Mouse (Mus musculus) retina, adult 2 months (tissue): ENCODE data around the gene Fbxo5.

Experiments used
- DNase-seq: peaks from one replicate; pipeline ENCODE4 v3.0.0-alpha.2; 2012; ENCODE audit warnings: low read depth, low spot score

Gene Fbxo5

GRCm38 (mm10) chr10:5805243-5805730 is at the start of gene Fbxo5:
Fbxo5 (minus strand) TSS chr10:5805600.
- DNase-seq, result peak; percentile 95

- DNase-seq, result no peak
Observed at GRCm38 (mm10) chr10:5853290-5853868, 48.0 kb upstream of the Fbxo5 start.

GRCm38 (mm10) chr10:5846939-5847338 is 41.5 kb upstream of the Fbxo5 start:
- no peak for DNase-seq

- no peak for DNase-seq
Observed at GRCm38 (mm10) chr10:5841369-5841768, 36.0 kb upstream of the Fbxo5 start.

- DNase-seq, result no peak
Observed at GRCm38 (mm10) chr10:5826336-5827025, 21.1 kb upstream of the Fbxo5 start.

GRCm38 (mm10) chr10:5824779-5825178 is 19.4 kb upstream of the Fbxo5 start:
- DNase-seq, result no peak

- peak; percentile 92 for DNase-seq
Observed at GRCm38 (mm10) chr10:5823740-5824491, 18.5 kb upstream of the Fbxo5 start, which contains the start of gene Mtrf1l. Mtrf1l (minus strand) TSS chr10:5823910.

GRCm38 (mm10) chr10:5823291-5823739 is 17.9 kb upstream of the Fbxo5 start:
- no peak for DNase-seq

- no peak for DNase-seq
Observed at GRCm38 (mm10) chr10:5818772-5819171, 13.4 kb upstream of the Fbxo5 start.

GRCm38 (mm10) chr10:5815968-5816367 is 10.6 kb upstream of the Fbxo5 start:
- DNase-seq, result no peak

GRCm38 (mm10) chr10:5813724-5814123 is 8.3 kb upstream of the Fbxo5 start:
- DNase-seq, result no peak

- no peak for DNase-seq
Observed at GRCm38 (mm10) chr10:5807683-5808082, 2.3 kb upstream of the Fbxo5 start.

- DNase-seq, result no peak
Observed at GRCm38 (mm10) chr10:5806996-5807395, 1.6 kb upstream of the Fbxo5 start.

- no peak for DNase-seq
Observed at GRCm38 (mm10) chr10:5806416-5806815, 1.0 kb upstream of the Fbxo5 start.

- DNase-seq, result peak; percentile 92
Observed at GRCm38 (mm10) chr10:5805731-5806307, 419 bp upstream of the Fbxo5 start.

GRCm38 (mm10) chr10:5804691-5805156 is 676 bp downstream of the Fbxo5 start:
- DNase-seq, result no peak

- DNase-seq, result no peak
Observed at GRCm38 (mm10) chr10:5803739-5804138, 1.7 kb downstream of the Fbxo5 start.

- DNase-seq, result no peak
Observed at GRCm38 (mm10) chr10:5802866-5803265, 2.5 kb downstream of the Fbxo5 start.

GRCm38 (mm10) chr10:5800490-5800889 is 4.9 kb downstream of the Fbxo5 start:
- DNase-seq, result no peak

GRCm38 (mm10) chr10:5798069-5798468 is 7.3 kb downstream of the Fbxo5 start:
- no peak for DNase-seq

- no peak for DNase-seq
Observed at GRCm38 (mm10) chr10:5790657-5791056, 14.7 kb downstream of the Fbxo5 start.

GRCm38 (mm10) chr10:5786923-5787322 is 18.5 kb downstream of the Fbxo5 start:
- no peak for DNase-seq
